Mouse (Mus musculus) heart, embryonic 14.5 days (tissue): ENCODE measurements around the gene Itk. TPM values are rescaled to one million over a fixed set of nuclear protein-coding genes. Genes with fewer than 3 reads are reported as not detected.

ENCODE experiments used
- ATAC-seq: fragments of 200-750 bp; cut with Nextera tagmentation; 2 replicates; pipeline ENCODE4 v1.8.0; 2017; ENCODE audit warnings: low read depth, moderate TSS enrichment; ENCODE audit not compliant: insufficient number of reproducible peaks, insufficient read depth, low FRiP score
- H3K27ac ChIP-seq, 2 experiments: fragments of 200-500 bp in 1 of 2; fragments of 300-500 bp in 1 of 2; sonication (generic) in 1 of 2; replicated peaks in 1 of 2; 2 replicates each; pipeline ENCODE4 v1.5.1; 2012 to 2014; ENCODE audit warnings: low read depth in 2 of 2, low read length in 2 of 2, control low read depth in 1 of 2, mild to moderate bottlenecking in 1 of 2, mixed read lengths in 1 of 2; ENCODE audit not compliant: control insufficient read depth in 1 of 2, insufficient read depth in 1 of 2
- H3K27me3 ChIP-seq: fragments of 300-500 bp; sonication (generic); 2 replicates; pipeline ENCODE4 v1.6.1; 2014; ENCODE audit warnings: mild to moderate bottlenecking, low read length, control low read depth; ENCODE audit not compliant: control insufficient read depth, insufficient read depth
- H3K36me3 ChIP-seq: fragments of 300-500 bp; sonication (generic); 2 replicates; pipeline ENCODE4 v1.6.1; 2014; ENCODE audit warnings: mild to moderate bottlenecking, control low read depth, low read length, mixed read lengths; ENCODE audit not compliant: control insufficient read depth, insufficient read depth
- H3K4me1 ChIP-seq, 2 experiments: fragments of 200-500 bp in 1 of 2; fragments of 300-500 bp in 1 of 2; sonication (generic) in 1 of 2; 2 replicates each; pipeline ENCODE4 v1.6.1; 2012 to 2014; ENCODE audit warnings: low read length in 2 of 2, control low read depth in 1 of 2, mixed read lengths in 1 of 2; ENCODE audit not compliant: control insufficient read depth in 2 of 2, insufficient read depth in 2 of 2
- H3K4me2 ChIP-seq: fragments of 300-500 bp; sonication (generic); 2 replicates; pipeline ENCODE4 v1.6.1; 2014; ENCODE audit warnings: mild to moderate bottlenecking, low read length
- H3K4me3 ChIP-seq, 2 experiments: fragments of 200-500 bp in 1 of 2; fragments of 300-500 bp in 1 of 2; sonication (generic) in 1 of 2; 2 replicates each; pipeline ENCODE4 v1.5.1; 2012 to 2014; ENCODE audit warnings: low read length in 2 of 2, mild to moderate bottlenecking in 2 of 2, control low read depth in 1 of 2, low read depth in 1 of 2, moderate library complexity in 1 of 2; ENCODE audit not compliant: control insufficient read depth in 1 of 2, insufficient read depth in 1 of 2
- H3K9ac ChIP-seq: fragments of 300-500 bp; sonication (generic); 2 replicates; pipeline ENCODE4 v1.6.1; 2014; ENCODE audit warnings: mild to moderate bottlenecking, low read length
- H3K9me3 ChIP-seq: fragments of 300-500 bp; sonication (generic); 2 replicates; pipeline ENCODE4 v1.6.1; 2016; ENCODE audit warnings: low read length, control low read depth; ENCODE audit not compliant: control insufficient read depth
- WGBS: fragments of 180-500 bp; shearing (Covaris S2); extraction: QIAGEN DNeasy Blood & Tissue Kit; methylation state at CpG from one replicate; pipeline ENCODE4 v1.1.7; 2014; 5-methylcytosine and 5-hydroxymethylcytosine counted together
- polyA plus RNA-seq: library from polyadenylated mRNA; unstranded; fragments of >200 nt; fragmentation: Nextera tagmentation; extraction: Ambion mirVana; gene quantifications from 2 replicates; pipeline ENCODE4 v1.2.1, GENCODE M21; 2014

Itk gene
- polyA plus RNA-seq, 1 experiment from 2014 or later, result not detected

GRCm38 (mm10) chr11:46348416-46348815 is 40.9 kb downstream of the Itk start:
- Histone ChIP-seq H3K4me2 (no peak overlapping the region), H3K9me3 (no peaks in the 10 kb centered on the region), H3K4me1 (peaks cover 0 to 3% of the 10 kb centered on the region in 2 experiments; a peak in 1 of 4 replicates), H3K4me3 (no peak overlapping the region), H3K27me3 (no peaks in the 10 kb centered on the region), H3K36me3 (no peaks in the 10 kb centered on the region), H3K9ac (no peak overlapping the region), H3K27ac (no peak overlapping the region)
- WGBS, result 76% methylated on average over 3 of the region's 3 CpGs
- no peak for ATAC-seq

GRCm38 (mm10) chr11:46347756-46348155 is 41.6 kb downstream of the Itk start:
- WGBS, result 76% methylated on average over 5 of the region's 5 CpGs
- Histone ChIP-seq H3K4me2 (no peak overlapping the region), H3K9me3 (no peaks in the 10 kb centered on the region), H3K9ac (no peak overlapping the region), H3K4me1 (peaks cover 2 to 5% of the 10 kb centered on the region in 2 experiments; a peak in 2 of 4 replicates), H3K27ac (no peak overlapping the region), H3K4me3 (no peak overlapping the region), H3K36me3 (no peaks in the 10 kb centered on the region), H3K27me3 (no peaks in the 10 kb centered on the region)
- no peak for ATAC-seq

- Histone ChIP-seq H3K9me3 (no peaks in the 10 kb centered on the region), H3K27me3 (no peaks in the 10 kb centered on the region), H3K27ac (no peak overlapping the region), H3K9ac (no peak overlapping the region), H3K4me2 (no peak overlapping the region), H3K36me3 (no peaks in the 10 kb centered on the region), H3K4me1 (peaks cover 10 to 15% of the 10 kb centered on the region in 2 experiments), H3K4me3 (no peak overlapping the region)
- no peak for ATAC-seq
- 61% methylated on average over 5 of the region's 5 CpGs for WGBS
Observed at GRCm38 (mm10) chr11:46343886-46344546, 45.3 kb downstream of the Itk start.

- Histone ChIP-seq H3K4me3 (no peak overlapping the region), H3K4me1 (peaks cover 10 to 15% of the 10 kb centered on the region in 2 experiments), H3K9me3 (no peaks in the 10 kb centered on the region), H3K36me3 (no peaks in the 10 kb centered on the region), H3K4me2 (no peak overlapping the region), H3K9ac (no peak overlapping the region), H3K27ac (peak overlapping the region; percentile 1 to 39; a peak in 2 of 4 replicates), H3K27me3 (no peaks in the 10 kb centered on the region)
- 37% methylated on average over 4 of the region's 4 CpGs for WGBS
- ATAC-seq, result no peak
Observed at GRCm38 (mm10) chr11:46341960-46342359, 47.4 kb downstream of the Itk start.

GRCm38 (mm10) chr11:46336020-46336419 is 53.3 kb downstream of the Itk start:
- no peaks in the 10 kb centered on the region for H3K9me3 ChIP-seq
- no peak for ATAC-seq
- H3K9ac ChIP-seq, result no peak overlapping the region
- no peak overlapping the region for H3K4me2 ChIP-seq
- 77% methylated on average over 5 of the region's 5 CpGs for WGBS
- H3K4me1 ChIP-seq, result no peaks in the 10 kb centered on the region
- no peaks in the 10 kb centered on the region for H3K27me3 ChIP-seq
- no peaks in the 10 kb centered on the region for H3K36me3 ChIP-seq
- no peak overlapping the region for H3K4me3 ChIP-seq
- H3K27ac ChIP-seq, result no peak overlapping the region

- no peak for ATAC-seq
- 87% methylated on average over 8 of the region's 8 CpGs for WGBS
- no peaks in the 10 kb centered on the region for H3K9me3 ChIP-seq
- no peak overlapping the region for H3K27ac ChIP-seq
- H3K27me3 ChIP-seq, result no peaks in the 10 kb centered on the region
- no peak overlapping the region for H3K9ac ChIP-seq
- no peaks in the 10 kb centered on the region for H3K4me1 ChIP-seq
- no peaks in the 10 kb centered on the region for H3K36me3 ChIP-seq
- H3K4me3 ChIP-seq, result no peak overlapping the region
- H3K4me2 ChIP-seq, result no peak overlapping the region
Observed at GRCm38 (mm10) chr11:46332217-46332616, 57.1 kb downstream of the Itk start.

GRCm38 (mm10) chr11:46326271-46327015 is 62.9 kb downstream of the Itk start:
- Histone ChIP-seq H3K27ac (no peak overlapping the region), H3K36me3 (no peaks in the 10 kb centered on the region), H3K4me2 (no peak overlapping the region), H3K9ac (no peak overlapping the region), H3K9me3 (no peaks in the 10 kb centered on the region), H3K4me3 (no peak overlapping the region), H3K27me3 (no peaks in the 10 kb centered on the region), H3K4me1 (no peaks in the 10 kb centered on the region)
- WGBS, result 77% methylated on average over 16 of the region's 16 CpGs
- no peak for ATAC-seq
